12 mouse cellular contexts compared by ENCODE assay signal in the genomic region with DNA sequence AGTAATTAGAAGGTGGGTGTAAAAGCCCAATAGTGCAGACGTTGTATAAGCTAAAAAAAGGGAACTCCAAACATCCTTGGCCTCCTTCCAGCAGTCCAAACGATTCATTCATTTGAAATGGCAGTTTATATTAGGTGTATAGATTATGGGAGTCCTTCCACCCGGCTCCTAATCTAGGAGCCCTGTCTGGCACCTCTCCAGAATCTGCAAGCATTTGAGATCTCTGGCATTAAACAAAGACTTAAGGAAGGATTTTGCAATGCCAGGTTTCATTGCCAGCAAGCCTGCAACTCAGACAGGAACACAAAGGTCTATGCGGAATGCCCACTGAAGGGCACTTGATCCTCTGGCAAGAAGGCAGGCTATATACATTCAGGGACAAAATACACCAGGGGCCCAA. TPM values are rescaled to one million over a fixed set of nuclear protein-coding genes. Genes with fewer than 3 reads are reported as not detected.
DNase-seq lines count a peak whose midpoint lies in the region; TF ChIP-seq lines count a peak whose summit lies in the region.
"Had no signal": no experiment of that assay in that cellular context is flagged by ENCODE, and none has a peak within 500 bp of the region (broad histone marks: within the 10 kb centered on the region; RNA-seq: fewer than 3 reads in every experiment).

No protein-coding gene starts in this region.

- 63% methylated on average over 4 of the region's 4 CpGs for WGBS in limb, embryonic 10.5 days

- peak overlapping the region; percentile 7; the same call in 1 of the 2 replicates for H3K27ac ChIP-seq in layer of hippocampus, adult 2 months
- no peak overlapping the region for H3K27ac ChIP-seq in limb, embryonic 10.5 days

- H3K36me3 ChIP-seq in limb, embryonic 10.5 days = no peaks in the 10 kb centered on the region

- no peaks in the 10 kb centered on the region for H3K27me3 ChIP-seq in limb, embryonic 10.5 days (ENCODE audit: low read depth, poor library complexity, severe bottlenecking)

- H3K9me3 ChIP-seq in limb, embryonic 10.5 days (replicated peaks) = no peaks in the 10 kb centered on the region

- no peak overlapping the region for H3K4me3 ChIP-seq in layer of hippocampus, adult 2 months
- H3K4me3 ChIP-seq in limb, embryonic 10.5 days = no peak overlapping the region

- H3K4me1 ChIP-seq in limb, embryonic 10.5 days = peaks cover 28% of the 10 kb centered on the region

- TF ChIP-seq CTCF in layer of hippocampus, adult 2 months (conservative IDR thresholded peaks at IDR 0.05) = no peak

- peak; percentile 16 to 35 for DNase-seq in cerebellum, adult 18-20 months
- no peak for DNase-seq in cerebellum, postnatal 36 days
- no peak for DNase-seq in layer of hippocampus, adult 2 months (ENCODE audit: low spot score in 2 of 2)
- DNase-seq in layer of hippocampus, postnatal 36 days = no peak
- DNase-seq in cerebellum, adult 9-11 months = peak; percentile 31
- DNase-seq in lung, postnatal 36 days = peak; percentile 84
- DNase-seq in limb, embryonic 10.5 days (ENCODE audit: low spot score) = no peak
- no peak for DNase-seq in embryo, embryonic 11 days

RNA-seq across cellular contexts. Expression of a gene that starts 15.2 kb away (rescaled TPM):
- not detected for total RNA-seq in layer of hippocampus, adult 2 months (2021)
- total RNA-seq in layer of hippocampus, postnatal 36 days (2021) = not detected
- not detected in 2 replicates for polyA plus RNA-seq in limb, embryonic 10.5 days (2016; fragmentation: Nextera tagmentation; extraction: Ambion mirVana)
- total RNA-seq: adrenal gland, postnatal 36 days; monocyte, adult 5-6 weeks had no signal
- polyA plus RNA-seq: hindbrain, embryonic 16.5 days; limb, embryonic 11.5 days had no signal

Comparison
In these comparisons a context has a peak if more than half of its experiments do, and no peak if none do; other contexts are left out.
1. DNase-seq: peak in cerebellum, adult 18-20 months (2 of 2), cerebellum, adult 9-11 months (single experiment) and lung, postnatal 36 days (single experiment); none in cerebellum, postnatal 36 days (0 of 2), layer of hippocampus, adult 2 months (0 of 2), layer of hippocampus, postnatal 36 days (0 of 2), limb, embryonic 10.5 days (single experiment) and embryo, embryonic 11 days (single experiment).